Mouse (Mus musculus): ENCODE results near the gene Dhdh. TPM values are rescaled to one million over a fixed set of nuclear protein-coding genes. Genes with fewer than 3 reads are reported as not detected.
"Not testable (repeated sequence)": the region's sequence is repeated elsewhere in the genome, so short reads cannot be mapped to it uniquely, and the experiment has no call there.

The Dhdh gene
- polyA plus RNA-seq, 1 experiment, result 2.8 TPM

DNA sequence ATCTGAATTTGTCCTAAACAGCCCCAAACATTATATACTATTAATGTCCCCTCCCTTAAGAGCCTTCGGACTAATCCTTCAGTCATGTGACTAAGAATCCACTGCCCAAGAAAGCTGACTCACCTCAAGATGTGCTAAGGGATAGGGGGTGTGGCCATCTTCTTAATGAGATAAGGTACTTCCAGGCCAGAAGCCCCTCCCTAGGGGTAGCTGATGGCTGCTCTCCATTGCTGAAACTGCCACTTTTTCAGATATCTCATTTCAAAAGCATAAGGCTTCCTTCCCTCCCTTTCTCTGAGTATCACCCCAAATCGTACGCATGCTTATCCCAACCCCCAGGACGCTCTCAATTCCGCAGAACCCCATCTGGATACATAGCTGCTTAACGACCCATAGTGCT, 20.0 kb upstream of the Dhdh start:
- no peak for TF ChIP-seq CTCF (IDR thresholded peaks at IDR 0.05; ENCODE audit: borderline replicate concordance, extremely low read depth, insufficient read depth, insufficient read length)
- TF ChIP-seq POLR2A (IDR thresholded peaks at IDR 0.05; ENCODE audit: borderline replicate concordance, extremely low read depth, insufficient read depth, insufficient read length, poor library complexity, severe bottlenecking), result no peak
- no peak for DNase-seq (ENCODE audit: low read depth)

- no peak for DNase-seq (ENCODE audit: low read depth)
- no peak for TF ChIP-seq POLR2A (IDR thresholded peaks at IDR 0.05; ENCODE audit: borderline replicate concordance, extremely low read depth, insufficient read depth, insufficient read length, poor library complexity, severe bottlenecking)
- TF ChIP-seq CTCF (IDR thresholded peaks at IDR 0.05; ENCODE audit: borderline replicate concordance, extremely low read depth, insufficient read depth, insufficient read length), result no peak
Observed at GRCm38 (mm10) chr7:45507583-45507982, 19.0 kb upstream of the Dhdh start.

DNA sequence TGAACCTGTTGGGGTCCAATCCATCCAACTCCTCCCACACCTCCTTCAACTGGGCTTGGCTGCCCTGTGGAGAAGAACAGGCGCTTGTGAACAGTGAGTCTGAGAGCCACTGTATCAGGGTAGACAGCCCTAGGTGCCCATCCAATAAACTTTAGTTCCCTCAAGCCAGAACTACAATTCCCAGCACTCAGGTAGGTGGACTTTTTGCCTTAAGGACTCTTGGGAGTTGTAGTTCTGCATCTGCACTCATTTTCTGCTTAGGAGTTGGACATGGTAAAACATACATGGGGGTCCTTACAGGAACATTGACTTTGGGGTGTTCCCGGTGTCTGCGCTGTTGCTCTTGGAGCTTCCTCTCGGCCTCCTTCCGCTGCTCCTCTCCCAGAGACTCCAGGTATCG, 9.8 kb upstream of the Dhdh start:
- DNase-seq (ENCODE audit: low read depth), result no peak
- TF ChIP-seq POLR2A (IDR thresholded peaks at IDR 0.05; ENCODE audit: borderline replicate concordance, extremely low read depth, insufficient read depth, insufficient read length, poor library complexity, severe bottlenecking), result no peak
- no peak for TF ChIP-seq CTCF (IDR thresholded peaks at IDR 0.05; ENCODE audit: borderline replicate concordance, extremely low read depth, insufficient read depth, insufficient read length)

GRCm38 (mm10) chr7:45494548-45494947, 5.9 kb upstream of the Dhdh start:
- no peak for TF ChIP-seq POLR2A (IDR thresholded peaks at IDR 0.05; ENCODE audit: borderline replicate concordance, extremely low read depth, insufficient read depth, insufficient read length, poor library complexity, severe bottlenecking)
- no peak for TF ChIP-seq CTCF (IDR thresholded peaks at IDR 0.05; ENCODE audit: borderline replicate concordance, extremely low read depth, insufficient read depth, insufficient read length)

GRCm38 (mm10) chr7:45492951-45493350, 4.3 kb upstream of the Dhdh start:
- TF ChIP-seq CTCF (IDR thresholded peaks at IDR 0.05; ENCODE audit: borderline replicate concordance, extremely low read depth, insufficient read depth, insufficient read length), result no peak
- no peak for TF ChIP-seq POLR2A (IDR thresholded peaks at IDR 0.05; ENCODE audit: borderline replicate concordance, extremely low read depth, insufficient read depth, insufficient read length, poor library complexity, severe bottlenecking)
- DNase-seq (ENCODE audit: low read depth), result no peak

More at GRCm38 (mm10) chr7:45494548-45494947, 5.9 kb upstream of the Dhdh start:
- DNase-seq (ENCODE audit: low read depth), result no peak

DNA sequence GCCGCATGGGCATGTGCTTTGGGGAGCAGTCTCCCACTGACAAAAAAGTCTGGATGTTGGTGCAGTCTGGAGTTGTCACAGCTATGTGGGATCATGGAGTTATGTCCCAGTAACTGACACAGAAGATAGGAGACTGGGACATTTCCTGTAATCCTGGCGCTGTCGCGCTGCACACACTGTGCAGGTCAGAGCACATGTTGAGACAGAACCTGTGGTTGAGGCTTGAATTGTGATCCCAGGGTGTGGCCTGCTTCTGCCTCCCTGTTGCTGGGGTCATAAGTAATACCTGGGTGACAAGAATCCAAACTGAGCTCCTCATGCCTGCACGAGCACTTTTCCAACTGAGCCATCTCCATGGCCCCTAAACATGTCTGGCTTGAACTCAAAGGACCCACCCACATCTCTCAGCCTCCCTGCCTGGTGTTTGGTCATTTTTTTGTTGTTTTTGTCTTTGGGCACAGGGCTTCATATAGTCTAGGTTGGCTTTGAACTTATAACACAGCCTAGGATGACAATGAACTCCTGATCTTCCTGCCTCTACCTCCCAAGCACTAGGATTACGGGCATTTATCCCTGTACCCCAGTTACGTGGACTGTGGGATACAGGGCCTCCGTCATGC, 3.7 kb upstream of the Dhdh start:
- TF ChIP-seq POLR2A (IDR thresholded peaks at IDR 0.05; ENCODE audit: borderline replicate concordance, extremely low read depth, insufficient read depth, insufficient read length, poor library complexity, severe bottlenecking), result no peak
- no peak for TF ChIP-seq CTCF (IDR thresholded peaks at IDR 0.05; ENCODE audit: borderline replicate concordance, extremely low read depth, insufficient read depth, insufficient read length)
- DNase-seq (ENCODE audit: low read depth), result no peak

DNA sequence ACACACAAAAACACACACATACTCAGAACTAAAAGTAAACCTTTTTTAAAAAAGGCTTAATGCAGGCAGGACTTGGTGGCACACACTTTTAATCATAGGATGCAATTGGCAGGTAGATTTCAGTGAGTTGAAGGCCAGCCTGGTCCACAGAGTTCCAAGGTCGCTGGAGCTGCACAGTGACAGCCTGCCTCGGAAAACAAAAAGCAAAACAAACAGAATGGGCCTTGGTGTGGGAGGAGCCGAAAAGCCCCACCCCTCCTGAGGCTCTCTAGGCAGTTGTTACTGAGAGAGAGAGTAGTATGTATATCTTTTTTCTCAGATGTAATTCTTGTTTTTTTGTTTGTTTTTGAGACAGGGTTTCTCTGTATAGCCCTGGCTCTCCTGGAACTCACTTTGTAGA, 2.7 kb upstream of the Dhdh start:
- no peak for TF ChIP-seq POLR2A (IDR thresholded peaks at IDR 0.05; ENCODE audit: borderline replicate concordance, extremely low read depth, insufficient read depth, insufficient read length, poor library complexity, severe bottlenecking)
- TF ChIP-seq CTCF (IDR thresholded peaks at IDR 0.05; ENCODE audit: borderline replicate concordance, extremely low read depth, insufficient read depth, insufficient read length), result no peak
- no peak for DNase-seq (ENCODE audit: low read depth)

- TF ChIP-seq POLR2A (IDR thresholded peaks at IDR 0.05; ENCODE audit: borderline replicate concordance, extremely low read depth, insufficient read depth, insufficient read length, poor library complexity, severe bottlenecking) (no peak), CTCF (IDR thresholded peaks at IDR 0.05; ENCODE audit: borderline replicate concordance, extremely low read depth, insufficient read depth, insufficient read length) (no peak)
- peak; percentile 16 for DNase-seq (ENCODE audit: low read depth)
Observed at GRCm38 (mm10) chr7:45490822-45491221, 2.2 kb upstream of the Dhdh start.

DNA sequence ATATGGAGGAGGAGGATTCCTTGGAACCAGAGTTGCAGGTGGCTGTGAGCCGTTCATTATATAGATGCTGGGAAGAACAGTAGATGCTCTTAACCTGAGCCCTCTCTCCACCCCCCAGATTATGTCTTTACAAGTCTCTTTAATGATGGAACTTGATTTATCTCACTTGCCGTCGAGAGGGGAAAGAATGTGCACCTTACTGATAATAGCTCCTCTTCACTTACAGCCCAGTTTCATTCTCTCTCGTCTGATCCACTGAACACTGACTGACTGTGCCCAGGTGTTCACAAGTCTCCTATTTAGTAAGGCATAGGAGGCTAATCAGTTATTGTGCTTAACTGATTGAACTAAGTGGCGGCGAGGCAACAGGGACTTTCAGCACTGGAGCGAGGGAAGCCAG, 973 bp upstream of the Dhdh start:
- no peak for DNase-seq (ENCODE audit: low read depth)
- TF ChIP-seq POLR2A (IDR thresholded peaks at IDR 0.05; ENCODE audit: borderline replicate concordance, extremely low read depth, insufficient read depth, insufficient read length, poor library complexity, severe bottlenecking) (no peak), CTCF (IDR thresholded peaks at IDR 0.05; ENCODE audit: borderline replicate concordance, extremely low read depth, insufficient read depth, insufficient read length) (no peak)

DNA sequence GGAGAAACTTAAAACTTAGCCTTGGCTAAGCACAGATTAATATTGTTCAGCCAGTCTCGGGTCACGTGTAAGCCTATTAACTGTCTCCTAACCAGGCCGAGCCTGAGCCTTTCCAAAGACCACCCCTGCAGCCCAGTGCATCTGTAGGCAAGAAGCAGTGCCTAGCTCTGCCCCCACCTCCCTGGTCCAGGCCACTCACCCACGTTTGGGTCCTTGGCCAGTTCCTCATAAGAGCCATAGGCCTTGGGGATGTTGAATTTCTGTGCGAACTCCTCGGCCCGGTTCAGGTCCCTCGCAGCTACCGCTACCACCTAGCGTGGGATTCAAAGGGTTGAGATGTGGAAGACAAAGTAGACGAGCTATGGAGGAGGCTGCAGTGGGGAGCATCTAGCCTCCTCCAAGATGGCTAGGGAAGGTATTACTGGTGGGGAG, 728 bp downstream of the Dhdh start:
- DNase-seq (ENCODE audit: low read depth), result peak; percentile 62
- TF ChIP-seq POLR2A (IDR thresholded peaks at IDR 0.05; ENCODE audit: borderline replicate concordance, extremely low read depth, insufficient read depth, insufficient read length, poor library complexity, severe bottlenecking), result no peak
- no peak for TF ChIP-seq CTCF (IDR thresholded peaks at IDR 0.05; ENCODE audit: borderline replicate concordance, extremely low read depth, insufficient read depth, insufficient read length)

- TF ChIP-seq POLR2A (IDR thresholded peaks at IDR 0.05; ENCODE audit: borderline replicate concordance, extremely low read depth, insufficient read depth, insufficient read length, poor library complexity, severe bottlenecking), result no peak
- no peak for TF ChIP-seq CTCF (IDR thresholded peaks at IDR 0.05; ENCODE audit: borderline replicate concordance, extremely low read depth, insufficient read depth, insufficient read length)
- peak; percentile 7 for DNase-seq (ENCODE audit: low read depth)
Observed at GRCm38 (mm10) chr7:45486761-45487415, 1.7 kb downstream of the Dhdh start, which contains the start of gene Gm45808. Gm45808 (minus strand) TSS chr7:45486811.

DNA sequence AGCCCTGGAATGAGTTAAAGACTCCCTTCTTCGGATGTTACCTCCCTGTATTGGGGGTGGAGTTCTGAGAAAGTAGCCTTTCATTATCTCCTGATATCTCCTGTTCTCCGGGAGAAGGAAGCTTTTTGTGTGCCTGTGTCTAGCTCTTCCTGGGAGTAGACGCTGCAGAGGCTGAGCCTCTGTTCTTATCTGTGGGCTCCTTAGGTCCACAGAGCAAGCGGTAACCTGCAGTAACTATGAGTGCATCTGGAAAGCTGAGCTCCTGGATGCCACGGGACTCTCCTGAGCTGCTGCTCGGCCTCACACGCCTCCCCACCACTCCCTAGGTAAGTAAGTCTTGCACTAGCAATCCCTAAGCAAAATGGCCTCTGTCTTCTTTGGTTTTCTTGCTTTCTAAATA, 2.4 kb downstream of the Dhdh start:
- TF ChIP-seq CTCF (IDR thresholded peaks at IDR 0.05; ENCODE audit: borderline replicate concordance, extremely low read depth, insufficient read depth, insufficient read length), result no peak
- no peak for TF ChIP-seq POLR2A (IDR thresholded peaks at IDR 0.05; ENCODE audit: borderline replicate concordance, extremely low read depth, insufficient read depth, insufficient read length, poor library complexity, severe bottlenecking)
- DNase-seq (ENCODE audit: low read depth), result no peak

DNA sequence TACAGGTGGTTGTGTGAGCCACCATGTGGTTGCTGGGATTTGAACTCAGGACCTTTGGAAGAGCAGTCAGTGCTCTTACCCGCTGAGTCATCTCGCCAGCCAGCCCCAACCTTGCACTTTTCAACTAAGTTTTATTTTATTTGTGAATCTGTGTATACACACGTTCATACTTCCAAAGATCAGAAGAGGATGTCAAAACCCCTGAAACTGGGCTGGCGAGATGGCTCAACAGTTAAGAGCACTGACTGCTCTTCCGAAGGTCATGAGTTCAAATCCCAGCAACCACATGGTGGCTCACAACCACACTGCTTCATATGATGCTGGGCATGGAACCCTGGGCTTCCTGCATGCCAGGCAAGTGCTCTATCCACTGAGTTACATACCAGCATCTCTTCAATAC, 3.6 kb downstream of the Dhdh start:
- not testable (repeated sequence) for DNase-seq (ENCODE audit: low read depth)
